Mouse (Mus musculus) olfactory bulb, adult 2 months (tissue): ENCODE data around the gene Rrp36.

ENCODE experiments used
- CTCF ChIP-seq: fragments of 200-500 bp; IDR thresholded peaks from 2 replicates; pipeline ENCODE4 v1.5.1; 2012; ENCODE audit warnings: low read depth, mild to moderate bottlenecking, low read length, moderate library complexity; ENCODE audit not compliant: insufficient read depth
- POLR2A ChIP-seq: fragments of 200-500 bp; IDR thresholded peaks from 2 replicates; pipeline ENCODE4 v1.6.1; 2012; ENCODE audit warnings: mild to moderate bottlenecking, low read depth, low read length, moderate library complexity; ENCODE audit not compliant: insufficient read depth

DNA sequence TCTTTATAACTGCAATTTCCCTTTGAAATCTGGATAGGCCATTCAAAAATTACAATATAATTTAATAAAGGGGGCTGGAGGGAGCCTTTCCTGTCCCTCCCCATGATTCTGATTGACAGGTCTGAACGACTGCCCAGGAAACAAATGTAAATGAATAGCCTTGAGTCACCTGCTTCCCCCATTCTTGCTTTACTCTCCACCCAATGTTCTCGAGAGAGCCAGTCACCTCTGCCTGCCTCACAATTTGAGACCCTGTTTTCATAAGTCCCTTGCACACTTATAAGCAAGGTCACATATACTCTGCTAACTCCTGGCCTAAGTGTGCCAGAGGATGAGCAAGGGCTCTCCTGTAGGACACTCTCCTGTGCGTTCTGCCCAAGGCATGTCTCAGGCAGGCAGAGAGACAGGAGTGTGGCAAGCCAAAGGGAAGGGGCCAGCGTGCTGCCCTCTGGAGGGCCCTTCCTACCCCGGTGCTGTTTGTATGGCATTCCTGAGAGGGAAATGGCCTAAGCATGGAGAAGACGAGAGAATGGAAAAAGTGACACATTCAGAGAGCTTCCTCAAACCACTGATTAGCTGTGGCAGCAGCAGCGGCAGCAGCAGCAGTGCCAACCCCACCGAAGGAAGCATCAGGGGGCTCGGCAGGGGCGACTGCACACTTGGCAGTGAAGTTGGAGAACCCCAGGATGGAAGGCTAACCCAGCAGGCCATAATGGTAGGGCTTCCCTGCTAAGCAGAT, 50.2 kb downstream of the Rrp36 start:
- TF ChIP-seq CTCF (no peak), POLR2A (no peak)
